Mouse (Mus musculus): Measurements from ENCODE around the gene Mtmr10.

- no peak for TF ChIP-seq CTCF (conservative IDR thresholded peaks at IDR 0.05; ENCODE audit: insufficient read depth, insufficient read length, low read depth, low read length)
- TF ChIP-seq POLR2A (IDR thresholded peaks at IDR 0.05; ENCODE audit: low read depth, low read length): no peak
Measured at GRCm38 (mm10) chr7:64347813-64348212, 60.4 kb downstream of the Mtmr10 start.
